Mouse (Mus musculus) T-helper 17 cell (primary cell): ENCODE data around the gene Grm7.

ENCODE experiments used
- in situ Hi-C, 2 experiments: fragments of 300-600 bp; cut with MboI, MseI; formaldehyde crosslinking; loops; 1 replicate in 1 of 2; 2 replicates in 1 of 2; pipeline ENCODE4 v1.15.1; 2025; ENCODE audit warnings: high pct_unique_total_duplicates in 2 of 2

Grm7 gene

GRCm38 (mm10) chr6:110868311-110868710, 222.9 kb downstream of the Grm7 start:
- in situ Hi-C loops: no loop called here

GRCm38 (mm10) chr6:110982013-110982412, 336.6 kb downstream of the Grm7 start:
- in situ Hi-C loops: no loop called here

DNA sequence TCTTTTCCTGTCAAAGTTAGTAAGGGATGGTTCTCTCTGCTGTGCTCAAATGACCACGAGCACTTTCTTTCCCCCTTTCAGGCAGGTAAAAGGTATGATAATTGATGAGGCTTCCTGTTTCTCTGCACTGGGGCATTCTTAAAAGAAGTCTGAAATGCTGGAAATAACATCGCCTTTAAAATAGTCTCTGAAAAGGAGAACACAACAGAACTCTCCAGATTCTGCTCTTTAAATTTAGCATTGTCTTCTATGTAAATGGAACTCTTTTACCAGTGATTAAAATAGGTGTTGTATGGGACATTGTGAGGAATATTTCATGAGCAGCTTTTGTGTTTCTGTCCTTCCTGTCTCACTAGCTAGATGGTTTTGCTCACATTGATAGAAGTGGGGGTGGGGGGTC, 393.7 kb downstream of the Grm7 start:
- in situ Hi-C loops: no loop called here

DNA sequence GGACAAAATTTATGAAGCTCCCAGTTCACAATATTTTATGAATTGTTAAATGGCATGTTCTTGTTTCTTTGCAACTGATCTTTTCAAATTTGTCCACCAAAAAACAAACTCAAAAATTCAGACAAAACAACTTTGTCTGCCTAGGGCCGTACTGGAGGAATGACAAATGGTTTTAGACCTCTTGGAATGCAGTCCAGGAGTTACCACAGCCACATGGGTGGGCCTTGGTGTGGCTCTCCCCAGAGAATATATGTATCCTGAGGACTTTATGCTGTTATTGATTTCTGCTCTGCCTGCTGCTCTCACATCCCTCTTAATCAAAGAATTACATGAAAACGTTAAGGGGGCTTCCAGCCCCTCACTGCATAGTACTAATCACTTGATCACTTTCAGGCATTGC, 400.5 kb downstream of the Grm7 start:
- in situ Hi-C loops: no loop called here

DNA sequence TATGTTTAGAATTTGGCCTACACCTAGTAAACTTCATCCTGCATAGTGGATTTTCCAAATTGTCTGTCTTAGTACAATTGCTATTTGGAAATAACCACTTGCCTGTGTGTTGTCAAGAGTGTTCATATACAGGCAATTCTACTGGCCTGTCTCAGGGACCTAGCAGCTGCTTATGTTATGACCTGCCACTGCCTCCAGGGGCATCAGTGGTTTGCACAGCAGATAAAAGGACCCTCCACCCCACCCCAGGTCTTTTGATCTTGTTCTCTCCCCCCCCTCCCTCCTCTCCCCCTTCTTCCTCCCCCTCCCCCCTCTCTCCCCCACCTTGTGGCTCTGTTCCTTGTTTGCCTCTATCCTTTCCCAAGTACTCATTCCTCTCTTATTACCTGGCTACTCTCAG, 403.9 kb downstream of the Grm7 start:
- in situ Hi-C loops: no loop called here

DNA sequence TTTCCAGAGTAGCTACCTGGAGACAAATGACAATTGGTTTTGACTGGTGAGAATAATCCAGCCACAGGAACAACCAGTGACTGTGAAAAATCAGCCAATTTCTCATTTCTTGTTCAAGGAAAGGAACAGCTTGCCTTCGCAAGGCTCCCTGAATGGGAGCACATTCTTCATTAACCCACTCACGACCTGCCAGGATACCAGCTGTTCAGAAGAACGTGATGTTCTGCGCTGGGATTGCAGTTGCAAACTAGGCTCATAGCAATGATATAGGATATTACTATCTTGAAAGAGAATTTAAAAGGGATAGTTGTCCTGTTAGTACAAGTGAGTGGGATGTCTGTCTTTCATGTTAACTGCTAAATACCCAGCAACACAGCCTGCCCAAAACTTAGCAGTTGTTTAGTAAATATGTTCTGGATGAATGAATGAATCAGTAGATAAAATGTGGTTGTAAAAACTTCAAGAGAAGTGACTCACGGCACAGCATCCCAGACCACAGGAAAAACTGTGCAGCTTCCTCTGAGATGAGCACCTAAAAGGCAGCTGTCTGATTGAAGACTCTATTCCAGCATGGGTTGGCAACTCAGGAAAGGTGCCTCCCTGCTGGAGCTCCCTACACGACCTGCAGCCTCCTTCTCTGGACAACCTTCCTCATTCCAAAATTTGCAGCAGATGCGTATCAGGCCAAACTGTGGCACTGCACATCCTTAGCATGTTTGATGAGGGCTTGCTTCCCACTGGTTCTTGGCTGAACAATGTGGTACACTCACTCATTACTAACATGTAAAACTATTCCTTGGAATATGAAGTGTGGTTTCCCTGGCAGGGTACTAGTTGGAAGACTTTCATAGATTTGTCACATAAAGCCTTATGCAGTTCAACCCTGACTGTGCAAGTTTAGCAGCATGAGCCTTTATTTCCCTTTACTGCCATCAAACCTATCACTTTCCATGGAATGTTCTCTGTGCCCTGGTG, 408.9 kb downstream of the Grm7 start:
- in situ Hi-C loops: no loop called here

- in situ Hi-C loops: no loop called here
These were observed 412.4 kb downstream of the Grm7 start for GRCm38 (mm10) chr6:111057798-111058197.

- in situ Hi-C loops: no loop called here
These were observed 414.6 kb downstream of the Grm7 start for GRCm38 (mm10) chr6:111060004-111060403.

DNA sequence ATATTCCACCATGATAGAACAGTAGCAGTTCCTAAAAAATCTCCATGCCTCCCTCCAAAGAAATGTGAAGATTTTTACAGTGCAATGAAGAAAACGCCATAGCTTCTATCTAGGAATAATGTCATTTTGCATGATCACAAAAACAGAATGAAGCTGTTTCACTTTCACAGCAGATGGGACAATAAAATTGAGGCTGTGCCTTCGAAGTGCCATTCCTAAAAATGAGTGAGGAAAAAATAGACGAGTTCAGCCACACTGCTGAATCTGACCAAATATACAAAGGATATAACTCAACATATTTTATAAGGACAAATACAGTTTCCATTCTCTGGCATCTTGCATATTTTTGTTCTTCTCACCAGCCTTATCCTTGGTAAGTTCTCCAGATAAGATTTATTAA, 439.2 kb downstream of the Grm7 start:
- in situ Hi-C loops: no loop called here

DNA sequence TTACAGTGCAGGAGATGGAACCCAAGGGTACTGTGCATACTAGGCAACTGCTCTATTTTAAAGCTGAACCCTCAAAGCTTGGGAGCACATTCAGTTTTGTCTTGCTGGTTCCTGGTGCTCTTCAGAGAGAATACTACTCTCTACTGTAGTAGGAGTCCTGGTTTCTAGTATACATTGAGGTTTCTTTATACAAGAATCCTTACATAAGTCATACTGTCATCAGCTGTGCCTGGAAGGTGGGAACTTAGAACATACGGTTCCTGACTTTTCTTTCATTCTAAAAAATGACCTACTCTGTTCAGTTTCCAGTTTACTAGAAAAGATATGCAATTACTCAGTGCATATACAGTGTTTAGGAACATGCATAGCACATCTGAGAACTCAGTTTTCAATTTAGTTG, 449.4 kb downstream of the Grm7 start:
- in situ Hi-C loops: no loop called here

DNA sequence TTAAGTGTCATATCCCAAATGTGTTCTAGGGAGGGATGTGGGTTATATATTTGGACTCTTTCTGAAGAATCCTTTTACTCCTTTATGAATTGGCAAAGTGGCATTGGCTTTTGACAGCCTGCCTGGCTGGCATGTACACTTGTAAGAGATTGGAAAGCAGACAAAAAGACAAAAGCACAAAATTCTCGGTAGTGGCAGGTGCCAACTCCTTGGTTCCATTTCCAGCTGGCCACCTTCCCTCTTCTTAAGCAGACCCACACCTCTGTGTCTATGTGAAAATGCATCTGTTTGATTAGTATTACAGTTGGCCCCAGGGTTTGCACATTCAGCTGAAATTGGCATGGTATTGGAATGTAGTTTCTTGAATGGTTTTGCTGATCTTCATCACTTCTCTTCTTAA, 460.1 kb downstream of the Grm7 start:
- in situ Hi-C loops: no loop called here

DNA sequence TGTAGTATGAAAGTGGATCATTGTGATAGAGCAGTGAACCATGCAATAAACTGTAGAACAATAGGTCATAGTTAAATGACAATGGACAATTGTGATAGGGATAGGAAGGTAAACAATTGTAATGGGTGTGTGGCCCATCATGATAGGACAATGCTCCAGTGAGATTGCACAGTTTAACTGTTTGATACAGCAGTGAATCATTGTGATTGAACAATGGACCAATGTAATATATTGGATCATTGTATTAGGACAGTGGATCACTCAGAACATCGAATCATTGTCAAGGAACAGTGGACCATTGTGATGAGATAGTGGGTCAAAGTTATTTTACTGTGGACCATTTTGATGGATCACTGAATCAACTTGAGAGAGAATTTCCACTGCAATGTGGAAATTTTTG, 515.7 kb downstream of the Grm7 start:
- in situ Hi-C loops: no loop called here

- in situ Hi-C loops: no loop called here
These were observed 550.0 kb downstream of the Grm7 start for GRCm38 (mm10) chr6:111195333-111195732.

DNA sequence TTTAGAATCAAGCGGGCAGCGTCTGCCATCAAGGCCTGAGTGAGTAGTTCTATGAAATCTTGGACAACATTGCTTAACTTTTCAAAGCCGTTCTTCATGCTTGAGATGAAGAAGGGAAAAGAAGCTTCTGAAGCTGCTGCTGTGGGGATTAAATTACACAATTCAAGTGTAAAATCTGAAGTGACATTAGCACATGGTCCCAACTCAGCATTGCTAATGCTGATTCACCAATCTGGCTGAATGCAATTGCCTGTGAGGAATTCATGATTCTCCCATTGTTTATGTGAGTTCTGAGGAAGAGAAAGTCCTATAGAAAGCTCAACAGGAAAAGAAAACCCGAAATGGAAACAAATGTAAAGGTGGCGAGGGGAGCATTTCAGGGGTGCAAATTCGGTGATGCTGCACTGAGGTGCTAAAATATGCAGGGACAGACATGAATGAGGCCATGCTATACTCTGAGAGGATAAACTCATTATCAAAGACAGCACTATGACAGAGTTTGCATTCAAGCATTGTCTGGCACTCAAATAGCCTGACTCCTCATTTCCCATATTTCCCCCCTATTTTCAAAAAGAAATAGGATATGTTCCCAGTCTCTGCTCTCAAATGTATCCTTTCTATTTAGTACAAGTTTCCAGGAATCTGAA, 575.8 kb downstream of the Grm7 start:
- in situ Hi-C loops: no loop called here

GRCm38 (mm10) chr6:111255215-111255614, 609.8 kb downstream of the Grm7 start:
- in situ Hi-C loops: no loop called here

DNA sequence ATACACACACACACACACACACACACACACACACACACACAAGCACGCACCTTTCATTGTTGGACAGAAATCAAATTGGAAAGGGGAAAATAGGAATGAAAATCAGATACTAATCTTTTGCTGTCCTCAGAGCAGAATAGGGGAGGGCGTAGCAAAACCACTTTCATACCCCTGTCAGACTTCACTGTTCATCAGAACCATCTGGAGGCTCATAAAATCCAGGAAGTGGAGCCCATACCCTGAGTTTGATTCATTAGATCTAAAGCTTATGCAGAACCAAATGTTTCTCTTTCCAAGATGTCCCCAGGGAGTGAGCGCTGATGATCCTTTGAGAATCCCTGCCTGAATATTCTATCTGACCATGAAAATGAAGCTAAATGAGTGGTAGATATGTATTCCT, 611.6 kb downstream of the Grm7 start:
- in situ Hi-C loops: no loop called here

GRCm38 (mm10) chr6:111258256-111258655, 612.9 kb downstream of the Grm7 start:
- in situ Hi-C loops: no loop called here

GRCm38 (mm10) chr6:111261181-111261580, 615.8 kb downstream of the Grm7 start:
- in situ Hi-C loops: no loop called here

DNA sequence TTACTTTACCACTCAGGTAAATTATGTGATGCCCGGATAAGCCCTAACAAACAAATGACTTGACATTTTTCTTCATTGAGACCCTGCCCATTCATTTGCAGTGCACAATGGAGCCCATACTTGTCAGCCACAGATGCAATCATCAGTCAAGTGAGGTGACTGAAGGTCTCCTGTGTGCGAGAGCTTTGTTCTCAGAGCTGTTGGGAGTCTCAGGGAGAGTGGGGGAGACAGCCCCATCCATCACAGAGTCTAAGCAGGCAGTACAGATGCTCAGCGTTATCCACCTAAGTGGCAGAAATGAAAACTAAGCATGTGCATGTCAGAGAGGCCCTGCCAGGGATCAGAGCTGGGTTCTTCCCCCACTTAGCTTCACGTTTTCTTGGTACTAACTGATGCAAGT, 631.3 kb downstream of the Grm7 start:
- in situ Hi-C loops: no loop called here

DNA sequence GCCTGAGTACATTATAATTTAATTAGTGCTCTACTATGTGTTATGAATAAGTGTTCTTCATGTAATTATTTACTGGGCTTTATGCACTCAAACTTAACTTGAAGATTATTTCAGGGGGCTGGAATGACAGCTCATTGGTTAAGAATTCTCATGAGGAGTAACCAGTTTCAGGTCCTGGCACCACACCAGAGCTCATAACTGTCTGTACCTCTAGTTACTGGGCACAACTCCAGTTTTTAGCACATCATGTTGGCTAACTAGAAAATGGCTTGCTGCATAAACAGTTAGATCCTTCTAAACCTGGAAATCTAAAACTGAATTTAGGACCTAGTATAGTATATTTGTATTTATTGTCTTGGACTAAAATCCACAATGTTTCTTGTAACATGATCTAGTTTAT, 633.1 kb downstream of the Grm7 start:
- in situ Hi-C loops: no loop called here

DNA sequence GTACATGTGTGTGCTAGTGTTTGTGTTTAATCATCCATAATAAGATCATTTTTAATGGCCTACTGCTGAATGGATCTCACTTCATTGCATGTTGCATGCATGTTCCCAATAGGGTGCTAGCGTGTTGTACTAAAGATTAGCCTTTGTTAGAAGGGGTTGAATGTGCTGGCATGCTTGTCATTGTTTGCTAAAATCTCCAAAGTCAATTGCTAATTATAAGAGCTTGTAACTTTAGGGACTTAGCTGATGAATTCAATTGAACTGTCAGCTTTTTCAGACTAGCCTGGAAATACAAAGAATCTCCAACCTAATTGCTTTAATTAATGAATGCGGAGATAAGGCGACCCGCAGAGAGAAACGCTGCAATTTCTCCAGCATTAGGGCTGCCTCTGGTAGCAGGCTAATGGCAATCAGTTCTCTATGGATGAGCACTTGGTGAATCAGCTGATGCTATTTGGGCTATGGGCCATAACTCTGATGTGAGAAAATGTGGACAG, 648.2 kb downstream of the Grm7 start:
- in situ Hi-C loops: loop anchor here in 1 of 2 experiments (5.0 kb wide), 1 partner anchor 249 kb away; no protein-coding TSS in a partner anchor

- in situ Hi-C loops: no loop called here
These were observed 658.7 kb downstream of the Grm7 start for GRCm38 (mm10) chr6:111303912-111304555.
